Mouse (Mus musculus): ENCODE data around the gene Cbx5. TPM values are rescaled to one million over a fixed set of nuclear protein-coding genes. Genes with fewer than 3 reads are reported as not detected.
A peak's percentile ranks its signal among the peaks of the same experiment; 100 is the strongest.
"Not testable (repeated sequence)": the region's sequence is repeated elsewhere in the genome, so short reads cannot be mapped to it uniquely, and the experiment has no call there.

Gene Cbx5
- total RNA-seq, 2 experiments from 2014 or later: 25.4 to 35.6 TPM

DNA sequence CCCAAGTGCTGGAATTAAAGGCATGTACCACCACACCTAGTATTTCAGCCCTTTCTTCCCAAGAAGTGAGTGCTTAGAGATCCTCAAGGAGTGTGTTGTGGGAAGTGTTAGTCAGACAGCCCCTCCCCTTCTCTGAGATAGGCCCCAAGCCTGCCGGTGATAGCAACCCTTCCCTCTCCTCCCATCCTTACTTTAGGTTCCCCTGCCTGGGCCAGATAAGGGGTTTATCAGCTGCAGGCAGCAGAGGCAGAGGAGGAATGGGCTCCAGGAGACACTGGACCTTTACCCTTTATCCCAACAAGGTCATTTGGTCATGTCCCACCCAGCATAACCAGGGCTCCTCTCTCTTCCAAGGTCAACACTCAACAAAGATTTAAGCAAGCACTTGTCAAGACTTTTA is 12.0 kb upstream of the Cbx5 start:
- no peak for DNase-seq (ENCODE audit: low spot score)

DNA sequence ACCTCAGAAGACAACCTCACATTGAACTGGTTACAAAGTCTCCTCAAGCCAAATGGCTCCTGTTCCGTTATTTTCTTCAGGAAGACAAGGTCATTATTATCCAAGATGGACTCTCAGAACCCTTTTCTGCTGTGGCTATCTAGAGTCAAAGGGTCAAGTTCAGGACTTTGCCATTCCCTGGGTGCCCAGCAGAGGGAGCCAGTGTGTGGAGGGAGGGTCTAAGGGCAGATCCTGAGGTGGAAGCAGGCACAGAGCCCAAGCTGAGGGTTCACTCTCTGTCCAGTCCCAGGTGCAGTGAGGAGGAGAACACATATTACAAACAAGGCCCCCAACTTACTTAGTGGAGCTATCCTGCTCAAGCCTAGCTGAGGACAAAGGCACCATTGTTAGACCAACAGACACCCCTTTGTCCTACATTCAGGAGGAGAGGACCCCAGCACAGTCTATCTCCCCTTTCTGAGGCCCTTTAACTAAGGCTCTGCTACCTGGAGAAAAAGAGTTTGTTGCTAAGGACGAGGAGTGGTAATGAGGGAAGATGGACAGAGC is 10.7 kb upstream of the Cbx5 start:
- peak; percentile 82 for DNase-seq (ENCODE audit: low spot score)

DNA sequence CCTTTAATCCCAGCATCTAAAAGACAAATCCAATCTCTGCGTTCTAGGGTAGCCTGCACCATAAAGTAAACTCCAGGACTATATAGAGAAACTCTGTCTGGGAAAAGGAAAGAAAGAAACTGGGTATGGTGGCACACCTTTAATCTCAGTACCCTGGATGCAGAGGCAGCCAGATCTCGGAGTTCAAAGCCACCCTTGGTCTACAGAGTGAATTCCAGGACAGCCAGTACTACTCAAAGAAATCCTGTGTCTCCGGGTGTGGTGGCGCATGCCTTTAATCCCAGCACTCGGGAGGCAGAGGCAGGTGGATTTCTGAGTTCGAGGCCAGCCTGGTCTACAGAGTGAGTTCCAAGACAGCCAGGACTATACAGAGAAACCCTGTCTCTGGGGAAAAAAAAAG is 9.9 kb upstream of the Cbx5 start:
- not testable (repeated sequence) for DNase-seq (ENCODE audit: low spot score)

DNA sequence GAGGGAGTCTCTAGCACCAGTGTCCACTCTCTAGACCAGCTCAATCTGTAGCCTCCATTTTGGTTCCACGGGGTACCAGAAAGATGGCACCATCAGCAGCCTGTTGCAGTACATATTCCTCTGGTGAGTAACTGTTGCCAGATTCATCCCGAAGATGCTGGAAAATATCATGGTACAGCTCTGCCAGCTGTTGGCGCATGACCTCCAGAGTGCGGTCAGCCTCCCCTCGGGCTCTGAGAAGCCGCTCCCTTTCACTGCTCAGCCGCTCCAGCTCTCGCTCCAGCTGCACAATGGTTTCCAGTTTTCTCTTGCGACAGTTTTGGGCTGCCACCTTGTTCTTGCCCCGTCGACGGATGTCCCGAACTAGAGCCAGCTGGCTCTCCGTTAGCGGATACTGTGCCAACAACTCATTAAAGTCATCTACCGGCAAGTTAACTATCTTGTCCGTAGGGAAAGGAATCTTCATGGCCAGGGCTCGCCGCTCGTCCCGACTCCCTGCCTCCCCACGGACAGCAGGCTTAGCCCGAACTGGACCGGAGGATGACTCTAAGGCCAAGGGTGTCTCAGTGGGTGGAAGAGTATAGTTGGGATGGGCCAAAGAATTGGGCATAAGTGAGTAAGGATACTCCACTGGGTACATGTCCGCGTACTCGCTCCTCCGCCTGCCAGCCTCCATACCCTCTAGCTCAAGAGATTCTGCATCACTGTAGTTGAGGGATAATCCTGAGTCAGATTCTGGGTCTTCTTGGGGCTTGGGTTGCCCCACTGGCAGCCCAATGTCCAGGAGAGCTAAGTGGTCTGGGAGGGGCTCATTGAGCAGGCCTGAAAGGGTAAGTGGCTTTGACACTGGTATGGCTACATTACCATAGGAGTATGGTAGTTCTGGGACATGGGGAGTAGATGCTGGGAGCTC is 9.0 kb upstream of the Cbx5 start:
- DNase-seq (ENCODE audit: low spot score): peak; percentile 17

DNA sequence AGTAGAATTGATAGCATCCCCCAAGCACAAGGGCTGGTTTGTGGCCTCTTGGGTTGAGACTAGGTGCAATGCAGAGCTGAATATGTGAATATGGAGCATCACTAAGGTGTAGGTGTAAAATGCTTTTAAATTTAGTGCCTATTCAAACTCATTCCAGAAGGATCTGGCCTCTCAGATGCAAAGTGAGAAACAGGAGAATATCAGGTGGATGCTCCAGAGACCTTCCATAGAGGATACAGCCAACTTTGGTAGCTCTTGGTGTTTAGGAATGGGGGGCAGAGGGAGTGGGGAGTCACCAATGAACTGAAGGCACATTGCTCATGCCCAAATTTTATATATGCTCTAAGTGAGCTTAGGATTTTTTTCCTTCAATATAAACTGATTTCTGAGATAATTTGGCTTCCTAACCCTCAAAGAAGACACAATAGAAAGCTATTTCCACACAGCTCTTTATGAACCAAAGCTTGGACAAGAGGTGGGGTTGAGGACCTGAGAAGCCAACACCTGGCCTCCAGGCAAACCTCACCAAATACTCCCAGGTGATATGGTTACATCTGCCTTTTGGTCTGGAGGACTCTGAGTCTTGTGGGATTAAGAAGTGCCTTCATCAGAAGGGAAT is 8.3 kb upstream of the Cbx5 start:
- no peak for DNase-seq (ENCODE audit: low spot score)

DNA sequence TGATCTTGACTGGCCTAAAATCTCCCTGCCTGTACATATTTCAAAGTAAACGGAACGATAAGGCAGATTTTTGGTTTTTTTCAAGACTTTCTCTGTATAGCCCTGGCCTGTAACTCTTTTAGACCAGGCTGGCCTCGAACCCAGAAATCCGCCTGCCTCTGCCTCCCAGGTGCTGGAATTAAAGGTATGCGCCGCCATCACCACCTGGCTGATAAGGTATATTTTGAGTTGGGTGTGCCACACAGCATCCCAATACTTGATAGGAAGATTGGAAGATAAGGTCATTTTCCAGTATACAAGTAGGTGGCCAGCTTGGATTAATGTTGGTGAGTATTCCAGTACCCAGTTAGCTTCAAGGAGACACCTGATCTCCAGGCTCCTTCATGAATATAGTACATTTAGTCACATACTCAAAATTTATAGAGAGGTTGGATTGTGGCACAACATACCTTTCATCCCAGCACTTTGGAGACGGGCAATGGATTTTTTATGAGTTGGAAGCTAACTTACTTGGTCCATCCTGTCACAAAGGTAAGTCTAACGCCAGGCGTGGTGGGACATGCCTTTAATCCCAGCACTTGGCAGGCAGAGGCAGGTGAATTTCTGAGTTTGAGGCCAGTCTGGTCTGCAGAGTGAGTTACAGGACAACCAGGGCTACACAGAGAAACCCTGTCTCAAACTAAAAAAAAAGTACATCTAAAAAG is 7.6 kb upstream of the Cbx5 start:
- DNase-seq (ENCODE audit: low spot score): no peak

DNA sequence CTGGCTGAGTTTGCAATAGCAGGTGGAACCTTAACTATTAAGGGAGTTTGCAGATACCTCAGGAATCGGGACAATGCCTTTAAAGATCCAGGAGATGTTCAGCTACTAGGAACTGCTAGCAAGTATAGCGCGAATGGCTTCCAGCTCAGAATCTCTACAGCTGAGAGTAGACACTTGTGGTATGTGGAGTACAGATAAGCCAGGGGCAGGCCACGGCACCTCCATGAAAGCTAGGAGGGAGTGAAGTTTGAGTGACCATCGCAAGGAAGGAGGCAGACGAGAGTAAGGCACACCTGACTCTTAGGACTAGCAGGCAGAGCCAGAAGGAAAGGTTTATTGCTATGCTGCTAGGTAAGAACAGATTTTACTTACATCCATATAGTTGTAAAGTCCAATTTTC is 6.0 kb upstream of the Cbx5 start:
- DNase-seq (ENCODE audit: low spot score): no peak

DNA sequence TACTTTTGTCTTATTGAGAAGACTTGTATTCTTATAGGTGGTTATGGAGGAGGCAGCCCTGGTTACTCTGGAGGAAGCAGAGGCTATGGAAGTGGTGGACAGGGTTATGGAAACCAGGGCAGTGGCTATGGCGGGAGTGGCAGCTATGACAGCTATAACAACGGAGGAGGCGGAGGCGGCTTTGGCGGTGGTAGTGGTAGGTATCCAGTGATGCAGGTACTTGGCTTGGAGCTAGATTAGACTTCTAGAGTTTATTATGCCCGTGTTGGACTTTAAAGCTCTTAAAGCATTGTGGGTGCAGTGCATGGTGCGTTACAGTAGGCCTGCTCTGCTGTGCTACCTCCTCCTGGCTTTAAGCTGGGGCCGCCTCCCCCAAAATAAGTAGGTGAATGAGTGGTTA is 3.3 kb upstream of the Cbx5 start:
- no peak for DNase-seq (ENCODE audit: low spot score)

DNA sequence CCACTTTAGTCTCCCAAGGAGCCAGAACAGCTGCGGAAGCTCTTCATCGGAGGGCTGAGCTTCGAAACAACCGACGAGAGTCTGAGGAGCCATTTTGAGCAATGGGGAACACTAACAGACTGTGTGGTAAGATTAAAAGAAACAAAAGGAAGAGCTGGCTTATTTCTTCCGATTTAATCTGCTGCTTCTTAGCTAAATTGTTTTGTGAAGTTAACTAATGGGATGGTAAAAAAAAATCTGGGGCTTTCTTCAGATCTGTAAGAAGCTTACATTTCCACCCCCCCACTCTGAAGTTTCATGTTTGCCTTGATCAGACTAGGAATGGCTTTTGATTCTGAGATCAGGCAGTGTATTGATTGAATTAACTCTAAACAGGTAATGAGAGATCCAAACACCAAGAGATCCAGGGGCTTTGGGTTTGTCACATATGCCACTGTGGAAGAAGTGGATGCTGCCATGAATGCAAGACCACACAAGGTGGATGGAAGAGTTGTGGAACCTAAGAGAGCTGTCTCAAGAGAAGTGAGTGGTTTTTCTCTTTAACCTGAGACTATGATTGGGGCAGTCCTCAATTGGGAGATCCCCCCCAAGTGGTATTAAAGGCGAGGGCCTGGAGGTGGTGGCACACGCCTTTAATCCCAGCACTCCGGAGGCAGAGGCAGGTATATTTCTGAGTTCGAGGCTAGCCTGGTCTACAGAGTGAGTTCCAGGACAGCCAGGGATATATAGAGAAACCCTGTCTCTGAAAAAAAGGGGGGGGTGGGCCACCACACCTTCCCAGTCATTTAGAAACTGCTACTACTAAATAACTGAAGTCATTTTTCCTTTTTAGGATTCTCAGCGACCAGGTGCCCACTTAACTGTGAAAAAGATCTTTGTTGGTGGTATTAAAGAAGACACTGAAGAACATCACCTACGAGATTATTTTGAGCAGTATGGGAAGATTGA is 1.7 kb upstream of the Cbx5 start:
- DNase-seq (ENCODE audit: low spot score): not testable (repeated sequence)

DNA sequence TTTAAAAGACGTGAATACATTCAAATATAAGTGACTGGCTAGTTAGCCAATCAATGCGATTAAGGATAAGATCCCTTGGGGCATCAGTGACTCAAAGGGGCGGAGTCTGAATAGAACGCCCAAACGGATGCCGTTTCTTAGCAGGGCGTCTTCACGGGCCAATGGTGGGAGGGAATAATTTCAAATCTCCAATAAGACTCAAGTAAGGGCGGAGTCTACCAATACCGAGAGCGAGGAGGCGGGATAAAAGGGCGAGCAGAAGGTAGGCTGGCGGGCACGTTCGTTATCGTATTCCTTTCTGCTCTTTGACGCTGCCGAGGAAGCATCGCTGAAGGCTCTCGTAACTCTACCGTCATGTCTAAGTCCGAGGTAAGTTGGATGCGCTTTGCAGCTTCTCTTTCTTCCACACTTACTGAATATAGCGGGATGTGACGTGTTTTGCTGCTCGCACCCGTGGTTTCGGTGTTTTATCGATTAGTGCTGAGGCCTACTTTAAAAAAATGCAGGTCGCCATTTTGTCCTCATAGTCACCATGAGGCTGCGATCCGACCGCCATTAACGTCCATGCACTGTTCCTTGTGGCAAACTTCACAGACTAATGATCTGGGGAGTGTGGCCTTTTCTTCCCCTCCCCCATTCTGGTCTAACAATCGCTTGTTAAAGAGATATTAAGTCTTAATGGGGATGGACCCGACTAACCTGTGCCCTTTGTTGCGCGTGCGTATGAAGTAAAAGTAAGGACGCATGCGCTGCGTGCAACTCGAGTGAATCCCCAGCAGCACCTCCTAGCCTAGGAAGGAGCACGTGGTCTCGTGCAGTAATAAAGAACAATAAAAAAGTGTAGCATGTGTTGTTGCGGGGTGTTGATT is 778 bp upstream of the Cbx5 start, which contains the start of gene Hnrnpa1:
Hnrnpa1 (plus strand) TSS at position 273 of the 869 bp plus-strand sequence.
- peak; percentile 97 for DNase-seq (ENCODE audit: low spot score)

DNA sequence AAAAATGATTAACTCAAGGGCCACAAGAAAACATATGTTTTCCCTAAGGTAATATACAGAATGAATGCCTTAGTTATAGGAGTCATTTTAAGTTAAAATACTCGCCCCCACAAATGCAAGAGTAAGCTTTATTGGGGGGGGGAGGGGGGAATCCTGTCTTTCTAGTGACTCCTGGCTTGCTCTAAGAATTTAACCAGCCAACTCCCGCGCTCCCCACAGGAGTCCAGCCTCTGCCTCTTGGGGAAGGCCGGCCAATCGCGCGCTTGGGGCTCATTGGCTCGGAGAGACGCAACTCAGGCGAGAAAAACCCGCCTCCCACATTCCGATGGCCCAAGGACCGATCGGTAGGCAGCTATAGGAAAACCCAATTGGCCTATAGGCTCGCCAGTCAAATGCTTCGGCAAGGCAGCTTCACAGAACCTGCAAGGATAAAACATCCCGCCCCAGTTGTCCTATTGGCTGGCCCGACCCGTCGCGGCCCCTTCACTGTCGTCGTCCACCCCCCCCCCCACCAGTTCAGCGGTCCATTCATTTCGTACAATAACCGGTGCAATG is 409 bp downstream of the Cbx5 start:
- DNase-seq (ENCODE audit: low spot score): peak; percentile 93

DNA sequence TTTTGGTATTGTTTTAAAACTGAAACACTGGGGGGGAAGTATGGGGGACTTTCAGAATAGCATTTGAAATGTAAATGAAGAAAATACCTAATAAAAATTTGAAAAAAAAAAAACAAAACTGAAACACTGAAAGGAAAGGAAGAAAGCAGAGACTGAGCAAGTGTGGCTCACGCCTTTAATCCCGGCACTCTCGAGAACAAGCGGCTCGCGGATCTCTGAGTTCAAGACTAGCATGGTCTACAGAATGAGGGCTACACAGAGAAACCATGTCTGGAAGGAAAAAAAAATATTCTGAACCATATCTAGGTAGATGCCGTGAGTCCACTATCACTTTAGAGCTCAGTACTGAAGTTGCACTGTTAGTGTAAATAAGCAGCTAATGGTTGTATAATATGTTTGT is 2.3 kb downstream of the Cbx5 start:
- no peak for DNase-seq (ENCODE audit: low spot score)

DNA sequence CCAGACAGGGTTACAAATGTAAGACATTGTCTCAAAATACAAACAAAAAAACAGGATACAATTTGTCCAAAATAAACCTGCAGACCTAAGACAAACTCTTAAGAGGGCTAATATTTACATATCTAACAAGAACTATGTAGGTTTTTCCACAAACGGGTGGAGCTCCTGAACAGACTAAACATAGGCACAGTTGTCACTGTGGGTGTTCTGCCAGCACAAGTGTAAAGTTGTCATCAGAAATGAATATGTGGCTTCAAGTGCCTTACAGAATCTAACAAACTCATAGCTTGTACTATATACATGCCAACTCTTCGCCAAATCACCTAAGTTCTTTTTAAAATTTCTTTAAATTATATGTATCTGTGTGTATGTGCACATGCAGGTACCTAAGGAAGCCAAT is 6.5 kb downstream of the Cbx5 start:
- DNase-seq (ENCODE audit: low spot score): peak; percentile 54

DNA sequence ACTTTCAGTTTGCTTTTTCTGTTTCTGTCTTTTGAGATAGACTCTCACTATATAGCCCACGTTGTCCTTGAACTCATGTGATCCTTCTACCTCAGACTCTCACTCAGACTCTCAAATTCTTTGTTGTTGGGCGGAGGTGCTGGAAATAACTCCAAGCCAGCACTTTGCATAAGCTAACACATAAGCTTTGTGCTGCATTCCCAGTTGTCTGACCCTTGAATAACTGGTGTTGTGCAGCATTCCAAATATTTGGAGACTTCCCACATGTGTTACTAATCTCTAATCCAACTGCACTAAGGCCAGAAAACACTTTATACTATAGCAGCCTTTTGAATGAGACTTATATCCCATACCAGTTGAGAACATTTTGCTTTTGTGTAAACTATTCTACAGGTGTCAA is 10.7 kb downstream of the Cbx5 start:
- no peak for DNase-seq (ENCODE audit: low spot score)

DNA sequence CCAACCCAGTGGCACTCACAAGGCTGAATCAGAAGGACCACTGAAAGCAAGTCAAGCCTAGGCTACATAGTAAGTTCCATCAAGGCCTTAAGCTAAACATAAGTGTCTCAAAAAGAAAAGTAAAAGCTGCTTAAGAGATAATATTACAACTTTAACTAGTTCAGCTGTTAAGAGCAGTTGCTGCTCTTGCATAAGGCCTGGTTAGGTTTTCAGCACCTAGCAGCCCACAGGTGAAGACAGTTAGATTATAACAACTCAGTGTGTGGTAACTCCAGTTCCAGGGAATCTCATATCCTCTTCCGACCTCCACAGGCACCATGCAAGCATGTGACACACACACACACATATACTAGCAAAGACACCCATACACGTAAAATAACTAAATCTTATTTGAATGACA is 12.0 kb downstream of the Cbx5 start:
- DNase-seq (ENCODE audit: low spot score): no peak

DNA sequence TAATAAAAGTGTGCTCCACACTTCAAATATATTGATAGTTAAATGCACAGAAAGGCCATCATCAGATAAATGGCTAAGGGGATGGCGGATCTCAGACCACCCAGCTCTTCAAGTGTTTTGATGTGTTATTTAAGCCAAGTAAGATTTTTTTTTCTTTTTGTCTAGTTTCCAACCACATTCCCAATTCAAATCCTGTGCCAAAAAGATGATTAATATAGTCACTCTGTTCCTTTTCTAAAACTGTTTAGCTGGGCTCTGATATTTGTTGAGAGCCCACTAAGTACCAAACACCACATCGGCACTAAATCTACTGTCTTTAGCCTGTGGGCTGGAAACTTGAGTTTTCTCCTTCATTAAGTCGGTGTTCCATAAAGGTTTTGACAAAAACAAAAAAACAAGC is 12.6 kb downstream of the Cbx5 start:
- DNase-seq (ENCODE audit: low spot score): no peak

DNA sequence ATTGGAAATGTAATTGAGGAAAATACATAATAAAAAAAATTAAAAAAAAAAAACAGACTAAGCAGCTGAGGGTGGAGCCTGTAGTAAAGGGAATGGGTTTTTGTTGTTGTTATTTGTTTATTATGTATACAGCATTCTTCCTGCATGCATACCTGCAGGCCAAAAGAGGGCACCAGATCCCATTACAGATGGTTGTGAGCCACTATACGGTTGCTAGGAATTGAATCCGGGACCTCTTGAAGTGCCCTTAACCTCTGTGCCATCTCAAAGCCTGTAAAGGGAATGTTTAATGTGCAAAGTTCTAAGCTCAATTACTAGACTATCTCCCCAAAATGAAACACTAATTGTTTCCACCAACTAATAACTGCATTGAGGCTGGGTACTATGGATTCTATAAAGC is 15.5 kb downstream of the Cbx5 start:
- no peak for DNase-seq (ENCODE audit: low spot score)

DNA sequence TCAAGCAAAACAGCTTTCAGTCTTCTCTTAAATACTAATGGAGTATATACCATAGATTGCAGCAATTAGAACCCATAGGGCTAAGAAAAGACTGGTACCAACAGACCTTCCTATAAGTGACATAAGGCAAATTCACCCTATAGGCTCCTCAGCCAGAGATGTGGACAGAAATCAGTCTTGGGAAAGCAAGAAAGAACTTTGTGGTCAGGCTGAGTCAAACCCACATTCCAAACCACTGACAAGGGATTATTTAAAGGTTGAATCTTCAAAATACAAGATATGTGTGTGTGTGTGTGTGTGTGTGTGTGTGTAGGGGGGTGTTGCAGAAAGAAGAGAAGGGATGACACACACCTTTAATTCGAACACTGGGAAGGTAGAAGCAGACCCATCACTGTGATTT is 18.2 kb downstream of the Cbx5 start:
- DNase-seq (ENCODE audit: low spot score): no peak

DNA sequence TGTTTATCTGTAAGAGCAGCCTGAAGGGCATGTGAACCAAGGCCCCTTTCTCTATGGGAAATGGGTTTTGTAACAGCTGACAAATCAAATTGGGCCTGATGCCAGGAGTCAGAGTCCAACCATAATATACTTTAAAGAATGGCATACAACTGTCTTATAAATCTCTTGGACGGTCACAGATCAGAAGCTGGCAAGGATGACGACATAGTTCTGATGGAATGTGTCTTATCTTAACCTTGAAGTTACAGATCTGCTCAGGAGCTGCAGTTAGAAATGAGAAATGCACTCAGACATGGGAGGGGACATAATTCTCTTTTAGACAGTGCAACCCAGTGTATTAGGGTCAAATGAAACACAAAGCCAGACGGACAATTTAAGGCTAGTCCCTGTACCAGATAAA is 18.8 kb downstream of the Cbx5 start:
- no peak for DNase-seq (ENCODE audit: low spot score)

DNA sequence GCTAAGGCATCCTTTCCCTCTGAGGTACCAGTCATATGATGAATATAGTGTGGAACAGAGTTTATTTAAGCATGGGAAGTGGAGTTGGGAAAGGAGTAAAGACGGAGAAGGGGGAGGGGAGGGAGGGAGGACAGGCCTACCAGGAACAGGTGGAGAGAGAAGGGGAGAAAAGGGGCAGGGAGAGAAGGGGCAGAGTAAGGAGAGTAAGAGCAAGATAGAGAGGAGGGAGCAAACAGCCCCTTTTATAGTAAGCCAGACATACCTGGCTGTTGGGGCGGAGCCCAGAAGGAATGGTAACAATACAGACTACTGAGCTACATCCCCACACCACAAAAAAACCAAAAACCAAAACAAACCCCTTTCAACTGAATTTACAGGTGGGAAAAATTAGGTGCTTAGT is 23.6 kb downstream of the Cbx5 start:
- DNase-seq (ENCODE audit: low spot score): no peak

All from gastrocnemius, adult 18-20 months (tissue).